Mouse (Mus musculus) bone marrow macrophage, adult 2 months (primary cell): ENCODE measurements around the gene Clec16a.

Source experiments
- CTCF ChIP-seq: IDR thresholded peaks from 2 replicates; pipeline ENCODE4 v1.5.1; 2012; ENCODE audit warnings: low read depth, mild to moderate bottlenecking, low read length, moderate library complexity
- POLR2A ChIP-seq: IDR thresholded peaks from 2 replicates; pipeline ENCODE4 v1.6.1; 2012; ENCODE audit warnings: mild to moderate bottlenecking, low read depth, low read length, borderline replicate concordance

DNA sequence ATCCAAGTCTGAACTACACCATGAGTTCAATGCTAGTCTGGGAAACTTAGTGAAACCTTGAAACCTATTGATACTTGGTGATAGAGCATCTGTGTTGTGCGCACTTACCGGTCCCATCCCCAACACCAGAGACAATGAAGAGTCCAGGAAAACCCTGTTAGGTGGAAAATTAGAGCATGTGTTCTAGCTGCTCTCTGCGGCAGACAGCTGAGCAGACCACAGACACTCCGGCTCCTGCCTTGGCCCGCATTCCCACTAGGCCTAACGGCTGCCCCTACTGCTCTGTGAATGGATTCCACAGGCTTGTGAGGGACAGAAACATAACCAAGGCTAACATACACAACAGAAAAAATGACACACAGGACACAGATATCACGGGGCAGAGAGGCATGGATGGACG, 228.4 kb downstream of the Clec16a start:
- TF ChIP-seq CTCF, result no peak
- TF ChIP-seq POLR2A, result no peak
